Mouse (Mus musculus) gastrocnemius, adult 2 months (tissue): Measurements from ENCODE around the gene Xcr1. TPM values are rescaled to one million over a fixed set of nuclear protein-coding genes. Genes with fewer than 3 reads are reported as not detected.

ENCODE experiments used
- DNase-seq: peaks from one replicate; pipeline ENCODE4 v3.0.0; 2022
- H3K27ac ChIP-seq: fragments of 200-600 bp; 2 replicates; pipeline ENCODE4 v1.8.1; 2022; ENCODE audit warnings: mild to moderate bottlenecking
- H3K4me3 ChIP-seq: fragments of 200-600 bp; 2 replicates; pipeline ENCODE4 v1.8.1; 2022; ENCODE audit warnings: mild to moderate bottlenecking, moderate library complexity
- CTCF ChIP-seq: fragments of 200-600 bp; IDR thresholded peaks from 2 replicates; pipeline ENCODE4 v1.8.1; 2022; ENCODE audit warnings: antibody characterized with exemption, mild to moderate bottlenecking, moderate library complexity
- intact Hi-C: fragments of 180-260 bp; cut with DNase I; formaldehyde crosslinking; loops from one replicate; pipeline ENCODE4 v1.15.1; 2025
- long read RNA-seq, 2 experiments: library from polyadenylated mRNA; stranded (forward); transcript quantifications; one replicate each; pipeline ENCODE4 v2.0.0; 2021
- total RNA-seq, 2 experiments: library from RNA; stranded (reverse); gene quantifications; 2 replicates each; pipeline ENCODE4 v1.2.3; 2021

The Xcr1 gene
- not detected for total RNA-seq
- long read RNA-seq, experiment 1: 0 reads
- long read RNA-seq, experiment 2: 0 reads

- H3K4me3 ChIP-seq: no peak within 1 kb of the TSS
- H3K27ac ChIP-seq: no peak within 1 kb of the TSS
- intact Hi-C loops: no loop called here
- TF ChIP-seq CTCF: no peak
- no peak for DNase-seq
These were observed at the start of gene Xcr1 for GRCm38 (mm10) chr9:123861929-123862328. Gene Xcr1 (minus strand): TSS chr9:123862029.

- no peak for TF ChIP-seq CTCF
- H3K4me3 ChIP-seq: no peak overlapping the region
- H3K27ac ChIP-seq: no peak overlapping the region
- intact Hi-C loops: no loop called here
- DNase-seq: no peak
These were observed 10.2 kb upstream of the Xcr1 start for GRCm38 (mm10) chr9:123872049-123872448.

GRCm38 (mm10) chr9:123869167-123869784 lies 7.4 kb upstream of the Xcr1 start:
- intact Hi-C loops: no loop called here
- no peak for TF ChIP-seq CTCF

GRCm38 (mm10) chr9:123863641-123864040 lies 1.8 kb upstream of the Xcr1 start:
- no peak overlapping the region for H3K4me3 ChIP-seq
- intact Hi-C loops: no loop called here
- H3K27ac ChIP-seq: no peak overlapping the region
- no peak for TF ChIP-seq CTCF
- no peak for DNase-seq

More at GRCm38 (mm10) chr9:123869167-123869784, 7.4 kb upstream of the Xcr1 start:
- Histone ChIP-seq H3K4me3 (no peak overlapping the region), H3K27ac (no peak overlapping the region)
- DNase-seq: no peak

GRCm38 (mm10) chr9:123862895-123863616 lies 1.2 kb upstream of the Xcr1 start:
- no peak for DNase-seq
- intact Hi-C loops: no loop called here
- TF ChIP-seq CTCF: no peak
- Histone ChIP-seq H3K27ac (no peak overlapping the region), H3K4me3 (no peak overlapping the region)

- H3K4me3 ChIP-seq: no peak overlapping the region
- intact Hi-C loops: no loop called here
- DNase-seq: no peak
- no peak for TF ChIP-seq CTCF
- H3K27ac ChIP-seq: no peak overlapping the region
These were observed 5.0 kb downstream of the Xcr1 start for GRCm38 (mm10) chr9:123856836-123857235.

- H3K4me3 ChIP-seq: peak overlapping the region; percentile 98
- no peak for TF ChIP-seq CTCF
- no peak for DNase-seq
- peak overlapping the region; percentile 85 for H3K27ac ChIP-seq
- intact Hi-C loops: no loop called here
These were observed 9.1 kb downstream of the Xcr1 start for GRCm38 (mm10) chr9:123852449-123853390.

GRCm38 (mm10) chr9:123851713-123852448 lies 9.9 kb downstream of the Xcr1 start, which contains the start of gene Fyco1:
Gene Fyco1 (minus strand): TSS chr9:123851899.
- peak within 1 kb of the TSS; percentile 95 for H3K27ac ChIP-seq
- intact Hi-C loops: no loop called here
- DNase-seq: peak; percentile 96
- no peak for TF ChIP-seq CTCF
- H3K4me3 ChIP-seq: peak within 1 kb of the TSS; percentile 98

GRCm38 (mm10) chr9:123851062-123851712 lies 10.6 kb downstream of the Xcr1 start:
- peak; percentile 80 for DNase-seq
- H3K27ac ChIP-seq: peak overlapping the region; percentile 95
- H3K4me3 ChIP-seq: peak overlapping the region; percentile 98
- intact Hi-C loops: no loop called here
- no peak for TF ChIP-seq CTCF

- H3K27ac ChIP-seq: peak overlapping the region; percentile 95
- no peak for TF ChIP-seq CTCF
- peak; percentile 63 for DNase-seq
- H3K4me3 ChIP-seq: peak overlapping the region; percentile 98
- intact Hi-C loops: no loop called here
These were observed 11.1 kb downstream of the Xcr1 start for GRCm38 (mm10) chr9:123850705-123851061.

- intact Hi-C loops: no loop called here
- peak; percentile 31 for DNase-seq
- TF ChIP-seq CTCF: no peak
- peak overlapping the region; percentile 98 for H3K4me3 ChIP-seq
- peak overlapping the region; percentile 95 for H3K27ac ChIP-seq
These were observed 11.7 kb downstream of the Xcr1 start for GRCm38 (mm10) chr9:123849976-123850695.
